Mouse (Mus musculus): ENCODE measurements around the gene Hecw2. TPM values are rescaled to one million over a fixed set of nuclear protein-coding genes. Genes with fewer than 3 reads are reported as not detected.

The Hecw2 gene
- total RNA-seq, 2 experiments from 2014 or later, result 6.9 TPM

GRCm38 (mm10) chr1:53906175-53906574, 288.8 kb downstream of the Hecw2 start:
- no peak for DNase-seq (ENCODE audit: low spot score in 2 of 2)

GRCm38 (mm10) chr1:53900416-53900815, 294.6 kb downstream of the Hecw2 start:
- DNase-seq (ENCODE audit: low spot score in 2 of 2), result no peak

- no peak for DNase-seq (ENCODE audit: low spot score in 2 of 2)
Observed at GRCm38 (mm10) chr1:53894299-53894698, 300.7 kb downstream of the Hecw2 start.

GRCm38 (mm10) chr1:53890380-53890779, 304.6 kb downstream of the Hecw2 start:
- DNase-seq (ENCODE audit: low spot score in 2 of 2), result no peak

GRCm38 (mm10) chr1:53889806-53890205, 305.2 kb downstream of the Hecw2 start:
- no peak for DNase-seq (ENCODE audit: low spot score in 2 of 2)

- DNase-seq (ENCODE audit: low spot score in 2 of 2), result no peak
Observed at GRCm38 (mm10) chr1:53882480-53882879, 312.5 kb downstream of the Hecw2 start.

- no peak for DNase-seq (ENCODE audit: low spot score in 2 of 2)
Observed at GRCm38 (mm10) chr1:53875919-53876318, 319.0 kb downstream of the Hecw2 start.

- DNase-seq (ENCODE audit: low spot score in 2 of 2), result no peak
Observed at GRCm38 (mm10) chr1:53867316-53867715, 327.7 kb downstream of the Hecw2 start.

GRCm38 (mm10) chr1:53866374-53866902, 328.5 kb downstream of the Hecw2 start:
- DNase-seq (ENCODE audit: low spot score in 2 of 2), result no peak

GRCm38 (mm10) chr1:53864046-53864445, 330.9 kb downstream of the Hecw2 start:
- no peak for DNase-seq (ENCODE audit: low spot score in 2 of 2)

- no peak for DNase-seq (ENCODE audit: low spot score in 2 of 2)
Observed at GRCm38 (mm10) chr1:53860611-53861010, 334.4 kb downstream of the Hecw2 start.

GRCm38 (mm10) chr1:53859175-53859574, 335.8 kb downstream of the Hecw2 start:
- no peak for DNase-seq (ENCODE audit: low spot score in 2 of 2)

- peak in 1 of 2 experiments; percentile 22 for DNase-seq (ENCODE audit: low spot score in 2 of 2)
Observed at GRCm38 (mm10) chr1:53856501-53857103, 338.4 kb downstream of the Hecw2 start.

GRCm38 (mm10) chr1:53855732-53856131, 339.2 kb downstream of the Hecw2 start:
- no peak for DNase-seq (ENCODE audit: low spot score in 2 of 2)

GRCm38 (mm10) chr1:53852086-53852610, 342.8 kb downstream of the Hecw2 start:
- DNase-seq (ENCODE audit: low spot score in 2 of 2), result no peak

- no peak for DNase-seq (ENCODE audit: low spot score in 2 of 2)
Observed at GRCm38 (mm10) chr1:53851334-53851733, 343.6 kb downstream of the Hecw2 start.

GRCm38 (mm10) chr1:53850891-53851290, 344.1 kb downstream of the Hecw2 start:
- no peak for DNase-seq (ENCODE audit: low spot score in 2 of 2)

GRCm38 (mm10) chr1:53846665-53847237, 348.2 kb downstream of the Hecw2 start:
- DNase-seq (ENCODE audit: low spot score in 2 of 2), result no peak

- no peak for DNase-seq (ENCODE audit: low spot score in 2 of 2)
Observed at GRCm38 (mm10) chr1:53845854-53846253, 349.1 kb downstream of the Hecw2 start.

- no peak for DNase-seq (ENCODE audit: low spot score in 2 of 2)
Observed at GRCm38 (mm10) chr1:53844914-53845612, 349.9 kb downstream of the Hecw2 start.

- DNase-seq (ENCODE audit: low spot score in 2 of 2), result no peak
Observed at GRCm38 (mm10) chr1:53844122-53844913, 350.6 kb downstream of the Hecw2 start.

Measured in gastrocnemius, postnatal 4 days (tissue).